Mouse (Mus musculus): ENCODE results near the gene Adarb2.

Gene Adarb2

DNA sequence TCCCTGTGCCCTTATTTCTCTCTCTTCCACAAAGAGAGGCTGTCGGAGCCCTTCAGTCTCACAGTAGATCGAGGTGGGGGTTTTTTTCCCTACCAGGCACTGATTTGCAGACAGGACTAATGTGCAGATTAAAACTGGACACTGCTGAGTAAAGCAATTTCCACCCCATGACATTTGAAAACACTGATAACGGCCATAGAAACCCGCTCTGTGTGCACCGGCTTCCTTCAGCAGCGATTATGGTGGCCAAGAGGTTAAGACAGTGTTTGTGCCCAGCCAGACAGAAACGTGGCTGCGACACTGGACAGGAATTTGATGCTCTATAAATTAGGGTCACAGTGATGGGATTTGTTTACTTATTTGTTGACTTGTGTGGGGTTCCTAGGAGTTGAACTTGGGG lies 590.6 kb downstream of the Adarb2 start:
- DNase-seq (ENCODE audit: low spot score in 2 of 2): no peak

DNA sequence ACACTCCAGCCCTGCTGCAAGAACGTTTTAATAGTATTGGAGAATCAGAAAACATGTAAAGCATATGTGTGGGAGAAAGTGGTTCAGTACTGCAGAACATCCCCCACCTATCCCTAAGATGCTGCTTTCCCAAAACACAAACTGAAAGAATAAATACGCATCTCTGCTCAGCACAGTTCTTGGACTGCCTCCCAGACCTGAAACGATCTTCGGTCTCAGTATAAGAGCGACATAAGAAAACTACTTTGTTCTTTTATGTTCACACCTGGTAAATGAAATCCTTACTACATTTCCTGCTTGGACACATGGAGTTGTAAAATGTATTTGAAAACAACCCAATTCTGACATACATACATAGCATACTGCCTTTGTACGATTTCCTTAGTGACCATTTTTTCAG lies 597.9 kb downstream of the Adarb2 start:
- DNase-seq (ENCODE audit: low spot score in 2 of 2): no peak

GRCm38 (mm10) chr13:8805931-8806330 lies 603.3 kb downstream of the Adarb2 start:
- DNase-seq (ENCODE audit: low spot score in 2 of 2): no peak
